Mouse (Mus musculus) spleen, postnatal 10 days (tissue): ENCODE results near the gene Itpripl1.
"Not testable (repeated sequence)": the region's sequence is repeated elsewhere in the genome, so short reads cannot be mapped to it uniquely, and the experiment has no call there.

Source experiments
- DNase-seq, 2 experiments: peaks; one replicate each; pipeline ENCODE4 v3.0.0; 2021 to 2022; ENCODE audit warnings: low spot score in 2 of 2

Itpripl1 gene

DNA sequence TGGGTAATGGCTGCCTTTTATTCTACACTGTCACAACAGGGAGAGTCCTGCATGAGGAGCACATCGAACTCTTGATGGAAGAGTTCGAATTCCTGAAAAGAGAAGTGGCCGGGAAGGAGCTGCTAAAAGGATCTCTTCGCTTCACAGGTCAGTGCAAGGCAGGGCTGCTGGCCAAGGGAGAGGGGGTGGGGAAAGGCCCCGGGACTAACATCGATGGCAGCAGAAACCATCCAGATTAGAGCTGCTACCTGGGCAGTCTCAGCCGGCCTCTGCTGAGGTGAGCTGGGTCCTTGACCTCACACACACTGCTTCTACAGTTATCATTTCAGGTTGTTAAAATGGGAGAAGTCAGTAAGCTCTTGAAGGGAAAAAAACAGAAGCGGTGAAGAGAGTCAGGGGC is 51.2 kb downstream of the Itpripl1 start:
- DNase-seq = no peak

DNA sequence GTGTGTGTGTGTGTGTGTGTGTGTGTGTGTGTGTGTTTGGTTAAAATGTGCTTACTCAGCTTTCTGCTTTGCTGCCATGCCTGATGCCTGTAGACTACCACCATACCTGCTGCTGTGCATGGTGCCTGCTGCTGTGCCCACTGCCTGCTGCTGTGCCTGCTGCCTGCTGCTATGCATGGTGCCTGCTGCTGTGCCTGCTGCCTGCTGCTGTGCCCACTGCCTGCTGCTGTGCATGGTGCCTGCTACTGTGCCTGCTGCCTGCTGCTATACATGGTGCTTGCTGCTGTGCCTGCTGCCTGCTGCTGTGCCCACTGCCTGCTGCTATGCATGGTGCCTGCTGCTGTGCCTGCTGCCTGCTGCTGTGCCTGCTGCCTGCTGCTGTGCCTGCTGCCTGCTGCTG is 53.1 kb downstream of the Itpripl1 start:
- not testable (repeated sequence) for DNase-seq
